8 mouse cellular contexts compared by ENCODE assay signal in genomic region chr17:26715271-26715758, GRCm38 (mm10). TPM values are rescaled to one million over a fixed set of nuclear protein-coding genes. Genes with fewer than 3 reads are reported as not detected.
DNase-seq lines count a peak whose midpoint lies in the region; ATAC-seq and TF ChIP-seq lines count a peak whose summit lies in the region.

TSS of gene Crebrf (plus strand) at chr17:26715650.

- TF ChIP-seq EP300 in CH12.LX (IDR thresholded peaks at IDR 0.05; ENCODE audit: low read length), result no peak

- H3K9me3 ChIP-seq in CH12.LX (replicated peaks; ENCODE audit: low read length), result no peaks in the 10 kb centered on the region
- H3K9me3 ChIP-seq in forebrain, embryonic 11.5 days (ENCODE audit: control insufficient read depth, low read length), result no peaks in the 10 kb centered on the region
- no peaks in the 10 kb centered on the region for H3K9me3 ChIP-seq in heart, embryonic 16.5 days (replicated peaks; ENCODE audit: control insufficient read depth, low read length)
- no peaks in the 10 kb centered on the region for H3K9me3 ChIP-seq in liver, embryonic 15.5 days (replicated peaks)
- no peaks in the 10 kb centered on the region for H3K9me3 ChIP-seq in neural tube, embryonic 12.5 days

- H3K27ac ChIP-seq in CH12.LX (ENCODE audit: insufficient read depth, low read depth), result peak within 1 kb of the TSS; percentile 78
- H3K27ac ChIP-seq in forebrain, embryonic 11.5 days (ENCODE audit: low read depth, low read length), result no peak within 1 kb of the TSS
- peak within 1 kb of the TSS; percentile 85 for H3K27ac ChIP-seq in heart, embryonic 16.5 days (ENCODE audit: low read length)
- peak within 1 kb of the TSS; percentile 85 for H3K27ac ChIP-seq in liver, embryonic 15.5 days (replicated peaks)
- peak within 1 kb of the TSS; percentile 44 for H3K27ac ChIP-seq in neural tube, embryonic 12.5 days

- ATAC-seq in forebrain, embryonic 11.5 days (replicated peaks; ENCODE audit: low FRiP score), result peak; percentile 86
- peak; percentile 84 for ATAC-seq in heart, embryonic 16.5 days (replicated peaks; ENCODE audit: extremely low read depth, insufficient read depth, low FRiP score)
- peak; percentile 57 for ATAC-seq in liver, embryonic 15.5 days (ENCODE audit: insufficient read depth)
- ATAC-seq in neural tube, embryonic 12.5 days (ENCODE audit: low FRiP score, low read depth), result peak; percentile 77

- TF ChIP-seq POLR2A in CH12.LX (IDR thresholded peaks at IDR 0.05; ENCODE audit: low read depth, low read length), result peak; percentile 94

- H3K4me1 ChIP-seq in CH12.LX (ENCODE audit: control insufficient read depth in 1 of 2, insufficient read depth in 2 of 2), result peaks cover 0 to 15% of the 10 kb centered on the region in 2 experiments; a peak in 2 of 4 replicates
- H3K4me1 ChIP-seq in forebrain, embryonic 11.5 days (replicated peaks; ENCODE audit: control insufficient read depth, insufficient read depth, low read length), result no peaks in the 10 kb centered on the region
- H3K4me1 ChIP-seq in heart, embryonic 16.5 days (ENCODE audit: control insufficient read depth, insufficient read depth, low read length), result peaks cover 14% of the 10 kb centered on the region
- peaks cover 48% of the 10 kb centered on the region for H3K4me1 ChIP-seq in liver, embryonic 15.5 days (replicated peaks)
- H3K4me1 ChIP-seq in neural tube, embryonic 12.5 days, result no peaks in the 10 kb centered on the region

- in situ Hi-C loops in CH12.LX (cut with MboI; ENCODE audit: low pct_ligation_motif_present, low pct_unique_long_range_greater_than_20kb, low sequenced_read_pairs), result no loop called here

- peak; percentile 97 for DNase-seq in CH12.LX (ENCODE audit: extremely low read depth)
- DNase-seq in c-Kit-positive CD71-positive TER-119-negative erythroid progenitor cells, embryonic 14.5 days (ENCODE audit: low read depth), result peak; percentile 95
- DNase-seq in forebrain, embryonic 11.5 days (ENCODE audit: low spot score), result peak; percentile 99
- peak; percentile 99 for DNase-seq in kidney, postnatal 36 days
- DNase-seq in telencephalon, adult 2 months (ENCODE audit: low read depth, low spot score), result peak; percentile 97

- WGBS in forebrain, embryonic 11.5 days, result under 1% methylated on average over 41 of the region's 41 CpGs
- under 1% methylated on average over 41 of the region's 41 CpGs for WGBS in heart, embryonic 16.5 days
- under 1% methylated on average over 41 of the region's 41 CpGs for WGBS in liver, embryonic 15.5 days (ENCODE audit: insufficient replicate concordance)
- under 1% methylated on average over 41 of the region's 41 CpGs for WGBS in neural tube, embryonic 12.5 days

- peak within 1 kb of the TSS; percentile 92 for H3K4me2 ChIP-seq in CH12.LX (ENCODE audit: insufficient read depth, low read depth, poor library complexity, severe bottlenecking)
- H3K4me2 ChIP-seq in forebrain, embryonic 11.5 days (ENCODE audit: low read depth, low read length, severe bottlenecking), result peak within 1 kb of the TSS; percentile 73
- H3K4me2 ChIP-seq in heart, embryonic 16.5 days (ENCODE audit: low read depth, low read length), result peak within 1 kb of the TSS; percentile 76
- H3K4me2 ChIP-seq in liver, embryonic 15.5 days, result peak within 1 kb of the TSS; percentile 81
- H3K4me2 ChIP-seq in neural tube, embryonic 12.5 days (replicated peaks), result peak within 1 kb of the TSS; percentile 67

- TF ChIP-seq RAD21 in CH12.LX (IDR thresholded peaks at IDR 0.05; ENCODE audit: low read depth, low read length), result no peak

- H3K36me3 ChIP-seq in CH12.LX (replicated peaks in 1 of 2; ENCODE audit: control insufficient read depth in 1 of 2, insufficient read depth in 1 of 2, low read length in 1 of 2), result peaks cover 0 to 2% of the 10 kb centered on the region in 2 experiments
- H3K36me3 ChIP-seq in forebrain, embryonic 11.5 days (ENCODE audit: control insufficient read depth, insufficient read depth, low read length), result no peaks in the 10 kb centered on the region
- no peaks in the 10 kb centered on the region for H3K36me3 ChIP-seq in heart, embryonic 16.5 days (ENCODE audit: control insufficient read depth, insufficient read depth)
- H3K36me3 ChIP-seq in liver, embryonic 15.5 days (replicated peaks), result no peaks in the 10 kb centered on the region
- H3K36me3 ChIP-seq in neural tube, embryonic 12.5 days, result no peaks in the 10 kb centered on the region

- TF ChIP-seq CTCF in CH12.LX (conservative IDR thresholded peaks at IDR 0.05 in 1 of 2, IDR thresholded peaks at IDR 0.05 in 1 of 2; ENCODE audit: low read depth in 2 of 2, low read length in 2 of 2), result no peak

- peaks cover 5% of the 10 kb centered on the region; the same call in 1 of the 2 replicates for H3K79me2 ChIP-seq in CH12.LX (replicated peaks; ENCODE audit: control insufficient read depth, extremely low read depth, insufficient read depth, poor library complexity, severe bottlenecking)

- dilution Hi-C loops in CH12.LX (cut with MboI; ENCODE audit: extremely low pct_ligation_motif_present, extremely low pct_unique_long_range_greater_than_20kb, low sequenced_read_pairs), result no loop called here

- peak within 1 kb of the TSS; percentile 85 for H3K9ac ChIP-seq in CH12.LX (ENCODE audit: insufficient read depth, low read depth)
- H3K9ac ChIP-seq in forebrain, embryonic 11.5 days (ENCODE audit: low read length), result peak within 1 kb of the TSS; percentile 75
- peak within 1 kb of the TSS; percentile 78 for H3K9ac ChIP-seq in heart, embryonic 16.5 days (ENCODE audit: low read length)
- H3K9ac ChIP-seq in liver, embryonic 15.5 days, result peak within 1 kb of the TSS; percentile 70
- H3K9ac ChIP-seq in neural tube, embryonic 12.5 days, result peak within 1 kb of the TSS; percentile 80

- H3K27me3 ChIP-seq in CH12.LX (replicated peaks), result no peaks in the 10 kb centered on the region
- no peaks in the 10 kb centered on the region for H3K27me3 ChIP-seq in forebrain, embryonic 11.5 days (ENCODE audit: control insufficient read depth, insufficient read depth, low read length)
- H3K27me3 ChIP-seq in heart, embryonic 16.5 days (ENCODE audit: control insufficient read depth, insufficient read depth, low read length), result no peaks in the 10 kb centered on the region
- no peaks in the 10 kb centered on the region for H3K27me3 ChIP-seq in liver, embryonic 15.5 days
- H3K27me3 ChIP-seq in neural tube, embryonic 12.5 days (replicated peaks), result no peaks in the 10 kb centered on the region

- peak within 1 kb of the TSS; percentile 75 to 87 (median 82) for H3K4me3 ChIP-seq in CH12.LX (replicated peaks in 1 of 3; ENCODE audit: low read depth in 2 of 3, low read length in 2 of 3, poor library complexity in 1 of 3)
- H3K4me3 ChIP-seq in forebrain, embryonic 11.5 days (ENCODE audit: low read depth, low read length), result peak within 1 kb of the TSS; percentile 95
- H3K4me3 ChIP-seq in heart, embryonic 16.5 days (ENCODE audit: low read length), result peak within 1 kb of the TSS; percentile 91
- peak within 1 kb of the TSS; percentile 98 for H3K4me3 ChIP-seq in liver, embryonic 15.5 days (replicated peaks)
- peak within 1 kb of the TSS; percentile 89 for H3K4me3 ChIP-seq in neural tube, embryonic 12.5 days

TF ChIP-seq in CH12.LX, 34 proteins besides CTCF, POLR2A, EP300 and RAD21 (continues in another document):
- TF ChIP-seq JUN (IDR thresholded peaks at IDR 0.05; ENCODE audit: insufficient read depth, low read depth, low read length) (no peak), MEF2A (IDR thresholded peaks at IDR 0.05; ENCODE audit: borderline replicate concordance, low read depth, low read length) (peak; percentile 53; the same call in 1 of the 2 replicates), MAFK (IDR thresholded peaks at IDR 0.05; ENCODE audit: insufficient replicate concordance, low read length) (no peak), NRF1 (IDR thresholded peaks at IDR 0.05; ENCODE audit: low read depth, low read length) (no peak), GABPA (IDR thresholded peaks at IDR 0.05; ENCODE audit: insufficient replicate concordance, low read depth, low read length) (no peak), RCOR1 (conservative IDR thresholded peaks at IDR 0.05; ENCODE audit: low read depth, low read length) (no peak; the same call in 1 of the 2 replicates), KAT2A (IDR thresholded peaks at IDR 0.05; ENCODE audit: insufficient replicate concordance, low read length) (no peak), JUND (conservative IDR thresholded peaks at IDR 0.05; ENCODE audit: low read depth, low read length) (no peak), MAZ (IDR thresholded peaks at IDR 0.05; ENCODE audit: low read depth, low read length) (peak; percentile 92), UBTF (IDR thresholded peaks at IDR 0.05; ENCODE audit: low read depth, low read length) (no peak), CHD2 (IDR thresholded peaks at IDR 0.05; ENCODE audit: low read length) (peak; percentile 70; the same call in 1 of the 2 replicates), ZNF384 (IDR thresholded peaks at IDR 0.05; ENCODE audit: low read depth, low read length) (no peak), CHD1 (IDR thresholded peaks at IDR 0.05; ENCODE audit: low read depth, low read length) (no peak), ETS1 (conservative IDR thresholded peaks at IDR 0.05; ENCODE audit: low read depth, low read length) (peak; percentile 84), USF2 (conservative IDR thresholded peaks at IDR 0.05; ENCODE audit: low read depth, low read length) (peak; percentile 98), HCFC1 (IDR thresholded peaks at IDR 0.05; ENCODE audit: low read depth, low read length) (peak; percentile 77), TCF12 (IDR thresholded peaks at IDR 0.05; ENCODE audit: low read depth, low read length) (peak; percentile 86), PAX5 (IDR thresholded peaks at IDR 0.05; ENCODE audit: low read length) (no peak), USF1 (IDR thresholded peaks at IDR 0.05; ENCODE audit: low read depth, low read length) (peak; percentile 100), NELFE (IDR thresholded peaks at IDR 0.05; ENCODE audit: low read depth, low read length) (peak; percentile 82), TBP (conservative IDR thresholded peaks at IDR 0.05; ENCODE audit: low read depth, low read length) (peak; percentile 75), POLR2AphosphoS2 (IDR thresholded peaks at IDR 0.05; ENCODE audit: low read depth, low read length) (no peak; the same call in 1 of the 2 replicates), MYC (IDR thresholded peaks at IDR 0.05; ENCODE audit: low read depth, low read length) (peak; percentile 20; the same call in 1 of the 2 replicates), SMC3 (IDR thresholded peaks at IDR 0.05; ENCODE audit: low read depth, low read length) (no peak)

RNA-seq across cellular contexts. Expression of gene Crebrf, which starts in this region (rescaled TPM):
- total RNA-seq in CH12.LX (2012; rRNA removed) (5.8 and 6.8 TPM in 2 replicates), CH12.LX (2014; rRNA removed) (8.1 and 8.6 TPM in 2 replicates)
- polyA plus RNA-seq in CH12.LX (2012; ENCODE audit: insufficient read length, low read depth), result 5.8 and 9.2 TPM in 2 replicates
- polyA plus RNA-seq in forebrain, embryonic 11.5 days (2014; fragmentation: Nextera tagmentation; extraction: Ambion mirVana), result 2.8 TPM in 2 replicates
- polyA plus RNA-seq in heart, embryonic 16.5 days (2015; fragmentation: Nextera tagmentation; extraction: Ambion mirVana), result 5.9 and 6.4 TPM in 2 replicates
- 4.2 and 4.7 TPM in 2 replicates for polyA plus RNA-seq in liver, embryonic 15.5 days (2015; fragmentation: Nextera tagmentation; extraction: Ambion mirVana)
- 5.0 and 7.9 TPM in 2 replicates for polyA plus RNA-seq in neural tube, embryonic 12.5 days (2016; fragmentation: Nextera tagmentation; extraction: Ambion mirVana)
